Mouse (Mus musculus) E14TG2a.4 (cell line): ENCODE results near the gene Tshz3.
A peak's percentile ranks its signal among the peaks of the same experiment; 100 is the strongest.

Experiments
- H3K27me3 ChIP-seq: 2 replicates; pipeline ENCODE4 v1.6.1; 2014; ENCODE audit warnings: low read length, control low read depth; ENCODE audit not compliant: insufficient read depth
- H3K36me3 ChIP-seq: 2 replicates; pipeline ENCODE4 v1.6.1; 2014; ENCODE audit warnings: low read length, control low read depth; ENCODE audit not compliant: insufficient read depth
- H3K4me1 ChIP-seq: replicated peaks from 2 replicates; pipeline ENCODE4 v1.6.1; 2014; ENCODE audit warnings: low read depth, low read length, control low read depth
- H3K4me3 ChIP-seq: replicated peaks from 2 replicates; pipeline ENCODE4 v1.5.1; 2014; ENCODE audit warnings: mild to moderate bottlenecking, low read length
- H3K9me3 ChIP-seq: 2 replicates; pipeline ENCODE4 v1.6.1; 2014; ENCODE audit warnings: low read length, control low read depth
- CTCF ChIP-seq: conservative IDR thresholded peaks from 2 replicates; pipeline ENCODE4 v1.5.1; 2014; ENCODE audit warnings: low read length
- NANOG ChIP-seq: IDR thresholded peaks from 2 replicates; pipeline ENCODE4 v1.6.1; 2014; ENCODE audit warnings: borderline replicate concordance, low read length, mixed read lengths
- POU5F1 ChIP-seq: IDR thresholded peaks from 2 replicates; pipeline ENCODE4 v1.6.1; 2014; ENCODE audit warnings: low read length, borderline replicate concordance

The Tshz3 gene

DNA sequence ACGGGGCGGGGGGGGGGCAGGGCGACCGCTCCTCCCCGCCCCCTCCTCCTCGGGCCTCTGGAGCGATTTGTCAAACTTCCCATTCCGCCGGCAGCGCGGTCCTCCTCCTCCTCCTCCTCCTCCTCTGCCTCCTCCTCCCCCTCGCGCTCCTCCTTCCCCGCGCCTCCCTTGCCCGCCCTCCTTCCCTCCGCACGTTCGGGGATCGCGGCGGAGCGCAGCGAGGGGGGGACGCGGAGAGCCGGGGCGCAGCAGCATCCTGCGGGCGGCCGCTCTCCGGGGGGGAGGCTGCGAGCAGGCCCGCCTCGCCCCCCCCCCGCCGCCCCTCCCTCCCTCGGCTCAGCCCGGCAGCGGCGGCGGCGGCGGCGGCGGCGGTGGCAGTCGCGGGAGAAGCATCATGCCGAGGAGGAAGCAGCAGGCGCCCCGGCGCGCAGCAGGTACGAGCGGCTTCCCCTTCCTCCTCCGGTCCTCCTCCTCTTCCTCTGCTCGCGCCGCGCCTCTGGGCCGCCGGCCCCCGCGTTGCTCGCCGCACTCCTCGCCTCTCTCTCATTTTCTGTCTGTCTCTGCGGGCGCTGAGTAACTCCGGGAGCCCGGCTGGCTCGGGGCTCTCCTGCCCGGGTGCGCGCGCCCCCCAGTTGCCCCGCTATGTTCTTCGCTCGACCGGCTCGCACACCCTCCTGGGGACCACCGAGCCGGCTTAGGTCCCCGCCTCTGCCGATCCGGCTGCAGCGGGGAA, at the start of gene Tshz3:
TSS of gene Tshz3 (plus strand) at position 263 of the 733 bp plus-strand sequence.
- peak within 1 kb of the TSS; percentile 88 for H3K4me3 ChIP-seq
- no peak for TF ChIP-seq CTCF
- TF ChIP-seq NANOG: no peak
- peaks cover 84% of the 10 kb centered on the region for H3K27me3 ChIP-seq
- H3K4me1 ChIP-seq: peaks cover 32% of the 10 kb centered on the region
- no peaks in the 10 kb centered on the region for H3K9me3 ChIP-seq
- no peaks in the 10 kb centered on the region for H3K36me3 ChIP-seq

DNA sequence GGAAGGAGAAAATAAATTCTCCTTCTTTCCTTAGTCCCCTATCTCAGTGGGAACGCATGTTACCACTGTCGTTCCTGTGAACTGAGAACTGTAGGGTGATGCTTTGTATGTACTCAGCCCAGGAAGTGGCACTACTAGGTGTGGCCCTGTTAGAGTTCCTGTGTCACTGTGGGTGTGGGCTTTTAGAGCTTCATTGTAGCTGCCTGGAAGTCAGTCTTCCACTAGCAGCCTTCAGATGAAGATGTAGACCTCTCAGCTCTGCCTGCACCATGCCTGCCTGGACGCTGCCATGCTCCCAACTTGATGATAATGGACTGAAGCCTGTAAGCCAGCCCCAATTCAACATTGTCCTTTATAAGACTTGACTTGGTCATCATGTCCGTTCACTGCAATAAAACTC, 42.0 kb upstream of the Tshz3 start:
- no peaks in the 10 kb centered on the region for H3K36me3 ChIP-seq
- H3K9me3 ChIP-seq: 0 out of 2 replicates have a peak, but pooled peaks cover 2% of the 10 kb centered on the region
- no peak overlapping the region for H3K4me3 ChIP-seq
- H3K27me3 ChIP-seq: peaks cover 11% of the 10 kb centered on the region
- TF ChIP-seq NANOG (no peak), POU5F1 (no peak), CTCF (no peak)
- peaks cover 59% of the 10 kb centered on the region for H3K4me1 ChIP-seq

DNA sequence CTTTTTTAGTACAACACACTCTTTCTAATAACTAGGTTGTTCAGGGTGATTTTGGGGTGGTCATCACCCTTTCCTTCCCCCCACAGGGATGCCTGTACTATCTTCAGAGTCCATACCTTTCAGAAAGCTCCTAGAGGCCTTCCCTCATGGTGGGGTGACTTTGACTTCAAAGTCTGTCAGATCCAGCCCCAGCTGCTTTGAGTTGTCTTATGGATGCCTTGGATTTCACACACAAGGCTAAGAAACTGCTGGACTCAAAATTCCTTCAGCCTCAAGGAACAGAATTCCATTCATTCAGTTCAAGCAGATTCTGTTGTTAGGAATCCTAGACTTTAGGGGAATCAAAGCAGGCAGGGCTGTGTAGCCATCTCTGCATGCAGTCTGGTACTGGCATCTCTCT, 41.5 kb upstream of the Tshz3 start:
- H3K9me3 ChIP-seq: no peaks in the 10 kb centered on the region
- TF ChIP-seq NANOG (no peak), POU5F1 (no peak), CTCF (no peak)

DNA sequence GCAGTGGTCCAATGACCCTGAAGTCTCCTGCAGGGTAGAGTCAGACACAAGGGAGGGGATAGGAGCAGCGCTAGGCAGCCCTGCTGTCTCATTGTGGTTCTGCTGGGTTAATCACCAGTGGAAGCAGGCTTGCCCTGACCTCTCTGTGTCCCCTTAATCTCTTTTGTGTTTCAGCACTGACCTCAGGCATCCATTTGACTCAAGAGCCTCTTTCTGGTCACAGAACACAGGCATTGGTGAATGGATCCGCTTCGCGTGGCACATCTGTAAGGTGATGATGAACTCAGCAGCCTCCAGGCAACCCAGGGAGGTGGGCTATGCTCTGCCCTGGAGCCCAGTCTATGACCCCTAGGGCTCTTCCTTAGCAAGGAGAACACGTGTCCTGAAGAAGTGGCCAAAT, 39.6 kb upstream of the Tshz3 start:
- peaks cover 51% of the 10 kb centered on the region for H3K4me1 ChIP-seq
- H3K4me3 ChIP-seq: no peak overlapping the region
- no peaks in the 10 kb centered on the region for H3K9me3 ChIP-seq
- TF ChIP-seq NANOG (no peak), CTCF (no peak), POU5F1 (no peak)
- peaks cover 11% of the 10 kb centered on the region for H3K27me3 ChIP-seq
- H3K36me3 ChIP-seq: no peaks in the 10 kb centered on the region

More for the DNA sequence above, 41.5 kb upstream of the Tshz3 start:
- peaks cover 11% of the 10 kb centered on the region for H3K27me3 ChIP-seq
- H3K4me1 ChIP-seq: peaks cover 57% of the 10 kb centered on the region
- no peaks in the 10 kb centered on the region for H3K36me3 ChIP-seq
- no peak overlapping the region for H3K4me3 ChIP-seq

DNA sequence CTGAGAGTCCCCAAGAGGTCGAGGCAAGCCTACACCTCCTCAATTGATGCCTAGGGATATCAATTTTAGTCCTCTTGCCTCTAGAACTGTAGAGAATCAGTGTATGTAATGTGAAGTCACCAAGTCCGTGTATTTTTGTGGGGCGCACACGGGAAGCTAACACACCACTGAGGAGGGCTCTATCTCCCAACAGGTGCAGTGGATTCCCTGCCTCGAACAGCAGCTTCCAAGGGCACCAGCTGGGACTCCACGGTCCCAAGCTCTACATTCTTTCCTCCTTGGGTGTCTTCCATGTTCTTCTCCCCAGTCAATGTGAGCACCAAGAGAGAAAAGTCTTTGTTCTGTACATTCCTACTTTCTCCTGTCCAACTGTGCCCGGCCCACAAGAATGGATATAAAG, 38.7 kb upstream of the Tshz3 start:
- Histone ChIP-seq H3K27me3 (peaks cover 10% of the 10 kb centered on the region), H3K4me1 (peaks cover 46% of the 10 kb centered on the region), H3K4me3 (no peak overlapping the region), H3K9me3 (no peaks in the 10 kb centered on the region), H3K36me3 (no peaks in the 10 kb centered on the region)
- no peak for TF ChIP-seq CTCF
- TF ChIP-seq NANOG: no peak
- no peak for TF ChIP-seq POU5F1

DNA sequence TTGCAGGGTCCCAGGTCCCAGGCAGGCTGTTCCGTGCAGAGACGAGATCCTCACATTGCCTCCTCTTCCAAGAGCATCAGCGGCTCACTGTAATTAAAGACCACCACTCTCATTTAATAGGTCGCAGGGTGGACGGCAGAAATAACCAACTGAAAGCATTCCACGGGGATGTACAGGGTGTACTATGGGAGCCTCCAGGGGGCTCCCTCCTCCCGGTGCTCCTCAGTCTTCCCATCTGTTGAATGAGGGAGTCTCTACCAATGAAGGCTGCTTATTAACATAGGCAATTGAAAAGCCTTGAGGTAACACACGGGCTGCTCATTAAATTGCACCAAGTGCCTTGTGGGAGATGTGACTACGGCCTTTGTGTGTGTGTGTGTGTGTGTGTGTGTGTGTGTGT, 37.3 kb upstream of the Tshz3 start:
- Histone ChIP-seq H3K4me1 (peaks cover 46% of the 10 kb centered on the region), H3K4me3 (no peak overlapping the region), H3K36me3 (no peaks in the 10 kb centered on the region), H3K27me3 (peaks cover 9% of the 10 kb centered on the region; the same call in 1 of the 2 replicates), H3K9me3 (no peaks in the 10 kb centered on the region)
- no peak for TF ChIP-seq POU5F1
- TF ChIP-seq NANOG: no peak
- peak; percentile 28; the same call in 1 of the 2 replicates for TF ChIP-seq CTCF

DNA sequence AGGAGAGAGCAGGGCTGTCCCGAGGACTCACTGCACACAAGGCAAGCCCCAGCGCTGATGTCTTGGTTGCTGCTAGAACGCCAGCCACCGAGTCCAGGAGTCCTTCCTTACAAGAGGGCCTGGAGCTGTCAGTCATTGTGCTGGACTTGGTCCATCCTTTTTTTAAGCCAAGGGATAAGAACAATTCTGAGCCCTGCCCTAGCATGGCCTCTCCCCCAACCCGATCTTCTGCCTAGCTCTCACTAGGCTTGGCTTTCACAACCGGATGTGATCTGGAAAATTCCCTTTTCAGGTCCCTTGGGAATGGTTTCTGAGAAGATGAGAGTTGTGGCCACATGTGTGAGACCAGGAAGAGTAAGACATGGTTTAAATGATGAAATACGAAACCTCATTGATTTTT, 34.5 kb upstream of the Tshz3 start:
- Histone ChIP-seq H3K36me3 (no peaks in the 10 kb centered on the region), H3K4me1 (peaks cover 33% of the 10 kb centered on the region), H3K9me3 (no peaks in the 10 kb centered on the region), H3K4me3 (no peak overlapping the region), H3K27me3 (peaks cover 21% of the 10 kb centered on the region)
- TF ChIP-seq NANOG (no peak), POU5F1 (no peak), CTCF (no peak)

DNA sequence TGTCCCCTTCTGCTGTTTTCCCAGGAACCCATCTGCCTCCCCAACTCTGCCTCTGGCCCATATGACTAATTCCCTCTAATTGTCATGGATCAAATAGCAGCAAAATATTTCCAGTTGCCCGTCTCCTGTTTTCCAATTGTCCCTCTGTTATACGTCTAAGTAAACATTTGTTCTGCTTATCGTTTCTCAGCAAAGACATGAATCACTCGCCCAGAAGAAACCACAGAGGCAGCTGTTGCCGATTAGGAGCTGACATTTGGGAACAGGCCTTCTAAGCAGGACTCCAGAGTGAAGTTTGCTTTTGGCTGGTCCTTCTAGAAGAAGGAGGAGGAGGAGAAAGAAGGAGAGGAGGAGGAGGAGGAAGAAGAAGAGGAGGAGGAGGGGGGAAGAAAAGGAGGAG, 30.2 kb upstream of the Tshz3 start:
- H3K9me3 ChIP-seq: peaks cover 14% of the 10 kb centered on the region; the same call in 1 of the 2 replicates
- peaks cover under 1% of the 10 kb centered on the region for H3K4me1 ChIP-seq
- peaks cover 16% of the 10 kb centered on the region for H3K27me3 ChIP-seq
- no peak for TF ChIP-seq CTCF
- TF ChIP-seq POU5F1: no peak
- no peak for TF ChIP-seq NANOG
- H3K36me3 ChIP-seq: no peaks in the 10 kb centered on the region
- no peak overlapping the region for H3K4me3 ChIP-seq

DNA sequence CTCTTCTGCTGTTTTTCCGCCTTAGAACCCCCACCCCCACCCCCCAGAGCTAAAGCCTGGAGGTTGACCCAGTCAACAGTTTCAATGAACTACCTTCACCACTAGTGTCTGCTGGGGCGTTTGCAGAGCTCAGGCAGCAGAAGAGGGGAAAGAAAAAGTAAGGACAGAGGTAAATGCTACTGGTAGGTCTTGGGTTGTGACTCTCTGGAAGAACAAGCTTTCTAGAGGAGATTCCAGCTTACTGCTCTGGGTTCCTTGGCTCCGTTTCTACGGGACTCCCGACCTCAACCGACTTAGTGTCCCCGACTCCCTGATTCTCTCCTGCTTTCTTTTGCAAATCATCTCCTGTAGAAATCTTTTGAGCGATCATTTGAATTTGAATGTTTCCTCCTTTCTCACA, 19.9 kb upstream of the Tshz3 start:
- peak overlapping the region; percentile 37 for H3K4me3 ChIP-seq
- TF ChIP-seq CTCF: no peak
- peak; percentile 69 for TF ChIP-seq NANOG
- peaks cover 46% of the 10 kb centered on the region for H3K27me3 ChIP-seq
- no peaks in the 10 kb centered on the region for H3K36me3 ChIP-seq
- peaks cover 62% of the 10 kb centered on the region for H3K4me1 ChIP-seq
- H3K9me3 ChIP-seq: no peaks in the 10 kb centered on the region; the same call in 1 of the 2 replicates
